Mouse (Mus musculus): ENCODE measurements around the gene Vwa8.

GRCm38 (mm10) chr14:78818406-78818805 lies 30.4 kb upstream of the Vwa8 start:
- no peak for TF ChIP-seq CTCF (IDR thresholded peaks at IDR 0.05)
- peak; percentile 31 for TF ChIP-seq EP300 (IDR thresholded peaks at IDR 0.05)
